Mouse (Mus musculus): ENCODE measurements around the gene Zbp1.

Gene Zbp1

GRCm38 (mm10) chr2:173246688-173247087, 28.0 kb upstream of the Zbp1 start:
- DNase-seq: no peak

GRCm38 (mm10) chr2:173245258-173245657, 26.5 kb upstream of the Zbp1 start:
- no peak for DNase-seq

GRCm38 (mm10) chr2:173244108-173244507, 25.4 kb upstream of the Zbp1 start:
- no peak for DNase-seq

- no peak for DNase-seq
Observed at GRCm38 (mm10) chr2:173243616-173244015, 24.9 kb upstream of the Zbp1 start.

- no peak for DNase-seq
Observed at GRCm38 (mm10) chr2:173242874-173243273, 24.2 kb upstream of the Zbp1 start.

GRCm38 (mm10) chr2:173240738-173241137, 22.0 kb upstream of the Zbp1 start:
- DNase-seq: no peak

GRCm38 (mm10) chr2:173238522-173238921, 19.8 kb upstream of the Zbp1 start:
- no peak for DNase-seq

- peak; percentile 61 for DNase-seq
Observed at GRCm38 (mm10) chr2:173235435-173236332, 17.0 kb upstream of the Zbp1 start.

GRCm38 (mm10) chr2:173232766-173233099, 14.0 kb upstream of the Zbp1 start:
- no peak for DNase-seq

GRCm38 (mm10) chr2:173232065-173232765, 13.5 kb upstream of the Zbp1 start:
- DNase-seq: no peak

- DNase-seq: peak; percentile 94
Observed at GRCm38 (mm10) chr2:173229578-173230224, 11.0 kb upstream of the Zbp1 start.

GRCm38 (mm10) chr2:173228567-173228966, 9.8 kb upstream of the Zbp1 start:
- DNase-seq: no peak

- DNase-seq: no peak
Observed at GRCm38 (mm10) chr2:173226792-173227191, 8.1 kb upstream of the Zbp1 start.

- no peak for DNase-seq
Observed at GRCm38 (mm10) chr2:173225906-173226305, 7.2 kb upstream of the Zbp1 start.

- DNase-seq: no peak
Observed at GRCm38 (mm10) chr2:173224832-173225231, 6.1 kb upstream of the Zbp1 start.

GRCm38 (mm10) chr2:173224097-173224496, 5.4 kb upstream of the Zbp1 start:
- DNase-seq: no peak

- DNase-seq: no peak
Observed at GRCm38 (mm10) chr2:173223496-173223895, 4.8 kb upstream of the Zbp1 start.

GRCm38 (mm10) chr2:173220754-173221153, 2.0 kb upstream of the Zbp1 start:
- DNase-seq: no peak

GRCm38 (mm10) chr2:173219256-173219954, 682 bp upstream of the Zbp1 start:
- DNase-seq: no peak

GRCm38 (mm10) chr2:173217763-173218258, 912 bp downstream of the Zbp1 start:
- DNase-seq: no peak

GRCm38 (mm10) chr2:173217246-173217645, 1.5 kb downstream of the Zbp1 start:
- DNase-seq: no peak

GRCm38 (mm10) chr2:173216840-173217239, 1.9 kb downstream of the Zbp1 start:
- DNase-seq: no peak

- DNase-seq: no peak
Observed at GRCm38 (mm10) chr2:173212227-173212626, 6.5 kb downstream of the Zbp1 start.

Data from lung, postnatal 10 days (tissue).